Mouse (Mus musculus): ENCODE results near the gene Snf8.

Gene Snf8

DNA sequence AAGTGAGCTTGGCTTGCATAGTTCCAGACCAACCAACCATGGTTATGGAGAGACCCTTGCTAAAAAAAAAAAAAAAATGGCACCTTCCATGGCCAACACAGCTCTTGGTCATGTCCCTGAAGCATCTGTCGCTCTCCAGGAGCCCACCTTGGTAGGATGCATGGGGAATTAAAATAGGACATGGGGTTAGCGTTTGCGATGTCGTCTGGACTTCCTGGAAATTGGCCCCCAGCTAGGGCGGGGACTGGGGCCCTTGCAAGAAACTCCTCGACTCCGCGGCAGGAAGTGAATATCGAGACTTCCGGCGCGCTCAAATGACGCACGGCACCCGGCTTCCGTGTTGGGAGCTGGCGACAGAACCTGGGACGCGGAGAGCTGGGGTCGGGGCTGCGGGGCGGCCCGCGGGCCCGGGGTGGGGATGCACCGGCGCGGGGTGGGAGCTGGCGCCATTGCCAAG is at the start of gene Snf8:
Gene Snf8, plus strand, starts transcription at position 290 of the 457 bp plus-strand sequence.
- peak; percentile 97 for DNase-seq (ENCODE audit: low spot score)

DNA sequence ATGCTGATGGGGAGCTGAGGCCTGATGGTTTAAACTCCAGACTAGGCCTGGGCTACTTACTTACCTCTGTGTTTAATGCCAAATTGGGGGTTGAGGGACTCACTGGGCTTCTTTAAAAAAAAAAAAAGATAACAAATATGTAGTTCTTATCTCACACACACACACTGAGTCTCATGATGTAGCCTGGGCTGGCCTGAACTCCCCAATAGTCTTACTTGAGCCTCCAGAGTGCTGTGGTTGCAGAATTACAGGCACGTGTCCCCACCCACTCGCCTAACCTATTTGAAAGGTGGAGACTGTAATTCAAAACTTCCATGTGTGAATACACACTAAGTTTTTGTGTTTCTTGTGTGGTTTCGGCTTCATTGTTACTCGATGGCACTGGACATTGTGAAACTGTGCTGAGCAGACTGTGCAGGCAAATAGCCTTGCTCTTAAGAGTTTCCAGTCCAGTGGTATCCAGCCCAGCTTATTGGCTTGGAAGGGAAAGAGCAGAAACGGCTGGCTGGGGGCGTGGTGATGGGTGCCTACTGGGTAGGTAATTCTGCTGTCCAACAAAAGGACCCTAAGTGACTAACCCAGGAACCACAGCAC is 46.7 kb upstream of the Snf8 start:
- DNase-seq (ENCODE audit: low spot score), result no peak

DNA sequence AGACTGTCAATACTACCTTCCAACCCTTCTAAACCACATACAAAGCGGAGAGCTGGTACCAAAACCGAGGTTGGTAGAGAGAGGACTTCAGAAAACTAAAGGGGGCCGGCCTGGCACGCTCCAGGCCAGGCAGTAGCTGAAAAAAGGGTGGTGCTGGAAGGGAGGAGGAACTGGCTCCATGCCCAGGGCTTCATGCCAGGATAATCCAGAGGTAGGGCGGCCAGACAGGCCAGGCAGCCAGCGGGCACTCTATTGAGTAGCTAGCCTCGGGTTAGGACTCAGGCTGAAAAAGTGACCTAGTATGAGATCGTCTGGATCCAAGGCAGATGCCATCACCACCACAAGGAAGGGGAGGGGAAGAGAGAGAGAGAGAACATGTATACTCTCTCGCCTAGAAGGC is 46.2 kb upstream of the Snf8 start:
- no peak for DNase-seq (ENCODE audit: low spot score)

DNA sequence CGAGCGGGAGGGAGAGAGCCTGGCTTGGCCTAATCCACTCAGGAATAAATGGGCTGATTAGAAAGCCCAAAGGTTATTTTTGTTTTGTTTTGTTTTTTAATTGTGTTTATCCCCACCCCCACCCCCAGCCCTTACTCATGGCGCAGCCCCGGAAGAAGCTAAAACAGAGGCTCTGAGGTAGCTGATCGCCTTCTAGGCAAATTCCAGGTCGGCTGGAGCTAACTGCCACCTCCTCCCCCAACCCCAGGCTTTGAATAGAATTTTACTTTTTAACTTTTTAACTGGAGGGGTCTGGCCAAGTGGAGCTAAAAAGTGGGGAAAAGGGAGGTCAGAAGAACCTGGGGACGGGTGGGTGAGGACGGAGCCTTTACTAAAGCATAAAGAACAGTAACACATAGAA is 44.8 kb upstream of the Snf8 start:
- no peak for DNase-seq (ENCODE audit: low spot score)

DNA sequence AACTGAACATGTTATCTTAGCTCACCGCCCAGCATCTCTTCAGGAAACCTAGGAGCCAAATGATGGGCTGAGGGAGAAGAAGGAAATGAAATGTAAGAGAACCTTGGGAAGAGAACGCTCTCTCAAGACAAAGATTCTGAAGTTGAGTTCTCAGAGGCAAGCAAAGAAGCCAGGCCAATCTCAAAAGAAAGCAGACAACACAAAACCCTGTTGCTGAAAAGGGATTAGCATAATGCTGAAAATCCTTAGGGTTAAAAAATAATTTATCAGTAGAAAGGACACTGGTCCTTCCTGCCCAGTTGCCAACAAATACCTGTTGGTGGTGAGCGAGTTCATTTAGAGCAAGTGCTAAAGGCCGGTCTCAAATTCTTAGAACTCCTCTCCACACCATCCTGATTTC is 44.3 kb upstream of the Snf8 start:
- no peak for DNase-seq (ENCODE audit: low spot score)

DNA sequence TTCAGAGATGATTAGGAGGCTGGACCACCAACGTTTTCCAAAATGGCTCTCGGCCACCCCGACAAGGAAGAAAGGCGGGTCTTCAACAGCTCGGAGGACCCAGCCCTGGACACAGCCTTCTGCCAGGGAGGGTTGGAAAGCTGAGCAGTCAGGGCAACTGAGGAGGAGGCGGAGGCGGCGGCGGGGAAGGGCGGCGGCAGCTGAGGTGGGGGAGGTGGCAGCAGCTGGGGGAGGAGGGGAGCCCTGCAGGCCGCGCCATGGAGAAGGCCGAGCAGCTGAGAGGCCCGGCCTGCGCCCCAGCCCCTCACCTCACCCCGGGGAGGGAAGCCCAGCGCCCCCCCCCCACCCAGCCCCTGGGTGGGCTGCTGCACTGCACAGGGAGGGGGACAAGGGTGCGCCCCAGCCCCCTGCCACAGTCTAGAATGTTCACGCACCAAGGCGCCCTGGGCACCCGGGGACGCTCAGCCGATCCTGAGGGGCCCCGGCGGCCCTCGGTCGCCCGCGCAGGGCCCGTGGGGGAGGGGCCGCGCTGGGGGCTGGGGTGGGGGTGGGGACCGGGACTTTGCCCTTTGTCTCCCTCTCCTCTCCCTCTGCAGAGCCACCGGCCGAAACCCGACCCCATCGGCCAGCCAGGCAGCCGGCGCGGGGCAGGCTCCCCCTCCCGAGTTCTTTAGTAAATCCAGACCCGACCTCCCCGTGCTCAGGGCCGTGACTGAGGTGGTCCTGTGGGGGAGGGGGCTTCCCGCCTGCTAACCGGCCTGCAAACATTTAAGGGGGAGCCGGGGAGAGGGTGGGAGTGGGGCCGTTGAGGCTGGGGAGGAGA is 43.6 kb upstream of the Snf8 start:
- peak; percentile 91 for DNase-seq (ENCODE audit: low spot score)

DNA sequence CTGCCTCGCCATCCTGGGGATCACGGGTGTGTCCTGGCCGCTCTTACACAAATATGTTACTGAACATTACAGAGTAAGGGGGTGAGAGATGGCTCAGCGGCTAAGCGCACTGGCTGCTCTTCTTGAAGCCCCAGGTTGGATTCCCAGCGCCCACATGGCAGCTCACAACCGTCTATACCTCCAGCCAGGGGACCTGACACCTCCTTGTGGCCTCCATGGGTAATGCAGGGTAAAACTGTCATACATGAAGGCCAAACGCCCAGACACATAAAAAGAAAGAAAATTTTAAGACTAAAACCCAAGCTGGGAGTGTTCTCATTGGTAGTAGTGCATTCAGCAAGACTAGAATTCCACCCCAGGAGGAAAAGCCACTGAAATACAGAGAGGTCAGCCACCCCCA is 40.5 kb upstream of the Snf8 start:
- no peak for DNase-seq (ENCODE audit: low spot score)

DNA sequence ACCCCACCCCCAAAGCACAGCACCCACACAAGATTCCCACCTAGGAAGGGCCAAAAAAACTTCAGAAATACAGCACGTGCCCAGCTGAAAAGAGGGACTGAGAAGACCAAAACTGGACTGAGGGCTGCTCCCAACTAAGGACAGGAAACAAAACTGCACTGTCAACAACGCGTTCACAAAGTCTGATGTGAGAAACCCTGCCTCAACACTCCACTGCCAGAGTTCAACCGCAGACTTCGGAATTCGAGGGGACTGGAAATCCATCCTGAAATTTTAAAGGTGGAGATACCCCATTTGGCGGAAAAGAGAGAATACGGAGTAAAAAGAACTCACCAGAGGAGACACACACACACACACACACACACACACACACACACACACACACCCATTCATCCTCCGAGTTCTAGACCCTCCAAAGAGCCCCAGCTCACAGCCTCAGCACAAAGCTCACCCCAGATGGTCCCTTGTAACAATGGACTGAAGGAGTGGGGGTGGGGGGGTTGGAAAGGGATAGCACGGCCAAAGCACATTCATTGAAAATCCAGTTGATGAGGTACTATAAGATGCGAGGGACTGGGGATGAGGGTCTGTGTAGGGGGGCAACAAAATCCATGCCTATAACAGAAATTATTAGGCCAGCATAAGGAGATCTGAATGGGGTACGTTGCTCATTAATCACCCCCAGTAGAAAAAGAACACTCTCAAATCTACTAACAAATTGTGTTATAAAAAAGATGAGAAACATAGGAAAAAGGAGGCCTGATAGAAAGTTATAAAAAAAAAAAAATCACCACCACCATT is 31.4 kb upstream of the Snf8 start:
- peak; percentile 49 for DNase-seq (ENCODE audit: low spot score)

DNA sequence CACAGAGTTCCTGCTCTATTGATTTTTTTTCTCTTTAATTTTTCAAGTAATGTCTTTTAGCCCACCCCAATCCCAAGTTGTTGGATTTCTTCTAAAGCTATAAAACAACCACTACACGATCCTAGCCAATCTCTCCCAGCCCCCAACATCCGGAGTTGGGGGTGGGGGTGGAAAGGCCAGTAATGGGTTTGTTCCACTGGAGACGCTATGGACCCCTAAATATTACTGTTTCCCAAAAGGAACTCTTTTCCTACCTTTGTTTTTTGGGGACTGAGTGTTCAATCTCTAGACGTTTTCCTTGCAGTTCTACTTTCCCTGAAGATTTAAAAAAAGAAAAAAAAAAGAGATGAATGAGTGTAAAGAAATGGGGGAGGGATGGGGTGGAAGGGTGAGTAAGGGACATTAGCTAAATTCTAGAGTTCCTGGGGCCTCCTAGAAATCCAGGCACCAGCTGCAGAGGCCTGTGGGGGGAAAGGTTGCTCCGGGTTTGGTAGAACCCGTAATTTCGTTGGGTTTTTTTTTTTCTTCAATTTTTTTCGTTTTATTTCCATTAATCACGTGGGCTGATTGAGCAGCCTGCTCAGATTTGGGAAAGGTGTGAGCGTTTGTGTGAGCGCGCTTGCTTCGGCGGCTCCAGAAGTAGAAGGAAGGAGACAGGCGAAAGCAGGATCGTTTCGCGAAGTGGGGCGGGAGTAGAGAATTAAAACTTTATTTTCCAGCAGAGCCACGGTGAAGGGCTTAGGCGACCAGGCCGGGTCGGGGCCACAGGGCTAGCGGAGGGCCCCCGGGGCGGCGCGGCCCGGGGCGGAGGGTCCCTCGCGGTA is 30.5 kb upstream of the Snf8 start:
- no peak for DNase-seq (ENCODE audit: low spot score)

DNA sequence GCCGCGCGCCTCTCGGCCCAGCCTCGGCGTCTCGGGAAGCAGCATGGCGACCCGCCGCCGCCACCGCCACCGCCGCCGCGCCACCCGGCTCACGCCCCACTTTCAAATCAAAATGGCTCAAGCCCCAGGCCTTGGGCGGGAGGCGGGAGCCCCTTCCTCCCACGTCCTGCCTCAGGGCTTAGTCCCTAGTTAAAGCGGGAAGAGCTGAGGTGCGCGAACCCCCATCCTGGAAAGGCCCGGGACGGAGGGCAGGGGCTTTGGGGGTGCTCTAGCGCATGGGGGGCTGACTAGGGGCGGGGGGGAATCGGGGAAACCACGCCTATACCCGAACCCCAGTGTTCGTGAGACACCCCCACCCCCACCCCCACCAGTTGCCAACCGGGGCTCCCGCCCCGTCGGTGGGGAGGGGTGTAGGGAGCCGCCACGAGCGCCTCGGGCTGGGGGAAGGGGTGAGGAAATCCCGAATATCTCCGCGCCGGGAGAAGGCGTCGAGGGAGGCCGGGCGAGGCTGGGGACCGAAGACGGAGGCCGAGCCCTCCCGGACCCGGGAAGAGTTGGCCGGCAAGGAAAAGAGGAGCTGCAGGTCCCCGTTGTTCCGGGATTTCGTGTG is 29.8 kb upstream of the Snf8 start:
- DNase-seq (ENCODE audit: low spot score), result peak; percentile 49

DNA sequence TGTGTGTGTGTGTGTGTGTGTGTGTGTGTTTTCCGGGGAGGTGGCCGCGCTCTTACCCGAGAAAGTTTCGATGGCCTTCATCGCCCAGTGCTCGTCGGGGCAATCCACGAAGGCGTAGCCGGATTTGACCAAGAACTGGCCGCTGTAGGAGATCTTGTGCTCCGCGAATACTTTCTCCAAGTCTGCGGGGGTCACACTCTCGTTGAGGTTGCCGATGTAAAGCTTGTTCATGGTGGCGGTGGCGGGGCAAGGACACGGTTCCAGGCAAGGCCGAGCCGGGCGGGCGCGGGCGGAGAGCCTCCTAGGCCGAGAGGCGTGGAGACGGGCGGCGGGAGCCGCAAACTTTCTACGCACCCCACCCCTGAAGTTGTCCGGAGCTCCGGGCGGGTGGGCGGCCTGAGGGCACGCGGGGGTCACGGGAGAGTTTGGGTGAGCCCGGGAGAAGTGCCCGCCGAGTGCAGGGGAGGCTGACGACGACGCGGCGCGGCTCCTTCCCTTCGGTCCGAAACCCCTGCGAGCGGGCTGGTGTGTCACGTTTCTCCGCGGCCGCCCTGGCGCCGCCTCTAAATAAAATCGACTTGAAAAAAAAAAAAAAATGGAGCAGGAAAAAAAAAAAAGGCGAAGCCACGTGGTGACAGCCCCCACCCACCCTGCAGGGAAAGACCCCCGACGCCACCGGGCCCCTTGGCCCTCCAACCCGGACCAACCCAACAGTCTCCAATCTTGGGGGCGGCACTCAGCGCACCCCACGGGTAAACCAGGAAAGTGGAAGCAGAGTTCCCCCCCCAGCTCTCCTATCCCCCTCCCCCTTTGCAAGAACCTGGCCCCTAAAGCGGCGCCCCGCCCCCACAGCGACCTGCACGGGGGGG is 29.0 kb upstream of the Snf8 start, which contains the start of gene Igf2bp1:
Gene Igf2bp1, minus strand, starts transcription at position 538 of the 869 bp plus-strand sequence.
- DNase-seq (ENCODE audit: low spot score), result peak; percentile 88

DNA sequence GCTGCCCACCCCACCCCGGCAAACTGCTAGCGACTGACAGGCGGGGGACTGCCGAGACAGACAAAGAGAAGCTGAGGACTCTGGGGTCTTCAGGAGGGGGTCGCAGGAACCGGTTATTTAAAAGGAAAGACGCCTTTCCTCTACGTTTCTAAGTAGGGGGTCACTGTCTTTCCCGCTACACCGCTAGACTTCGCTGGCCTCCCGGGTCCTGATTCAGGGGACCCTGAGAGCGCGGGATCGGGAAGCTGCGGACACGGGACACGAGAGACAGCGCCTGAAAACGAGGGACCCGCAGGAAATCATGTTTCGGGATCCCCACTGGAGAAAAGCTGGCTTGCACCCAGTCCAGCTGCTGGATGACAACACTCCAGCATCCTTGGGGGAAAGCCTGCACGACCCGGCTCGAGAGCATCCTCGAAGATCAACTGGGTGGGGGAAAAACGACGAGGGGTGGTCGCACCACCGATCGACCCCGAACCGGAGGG is 28.3 kb upstream of the Snf8 start:
- no peak for DNase-seq (ENCODE audit: low spot score)

DNA sequence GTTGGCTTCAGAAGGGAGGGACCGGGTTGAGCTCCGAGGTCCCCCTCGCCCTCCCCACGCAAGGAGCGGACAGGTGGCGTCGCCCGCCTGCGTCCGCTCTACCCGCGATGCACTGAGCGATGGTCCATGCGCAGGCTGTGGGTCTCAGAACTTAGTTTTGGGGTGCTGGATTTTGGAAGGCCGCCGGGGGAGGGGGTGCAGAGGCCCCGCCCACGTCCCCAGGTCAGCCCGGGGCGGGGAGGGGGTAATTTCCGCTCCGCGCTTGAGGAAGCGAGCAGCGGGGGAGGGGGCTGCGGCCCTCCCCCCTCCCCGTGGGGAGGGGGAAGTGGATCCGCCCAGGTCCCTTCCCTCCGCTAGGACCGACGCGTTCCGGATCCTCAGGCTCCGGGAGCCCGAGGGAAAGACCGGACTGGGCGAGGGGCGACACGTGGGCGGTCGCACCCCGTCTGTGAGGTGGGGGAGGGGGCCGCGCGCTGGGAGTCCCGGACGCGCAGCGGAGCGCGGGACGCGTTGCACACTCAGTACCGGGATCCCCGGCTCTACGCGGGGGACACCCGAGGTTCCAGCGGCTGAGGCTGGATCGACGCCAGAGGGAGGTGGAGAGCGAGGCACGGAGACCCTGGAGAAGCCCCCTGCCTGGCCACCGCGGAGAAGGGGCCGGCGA is 27.7 kb upstream of the Snf8 start:
- peak; percentile 87 for DNase-seq (ENCODE audit: low spot score)

DNA sequence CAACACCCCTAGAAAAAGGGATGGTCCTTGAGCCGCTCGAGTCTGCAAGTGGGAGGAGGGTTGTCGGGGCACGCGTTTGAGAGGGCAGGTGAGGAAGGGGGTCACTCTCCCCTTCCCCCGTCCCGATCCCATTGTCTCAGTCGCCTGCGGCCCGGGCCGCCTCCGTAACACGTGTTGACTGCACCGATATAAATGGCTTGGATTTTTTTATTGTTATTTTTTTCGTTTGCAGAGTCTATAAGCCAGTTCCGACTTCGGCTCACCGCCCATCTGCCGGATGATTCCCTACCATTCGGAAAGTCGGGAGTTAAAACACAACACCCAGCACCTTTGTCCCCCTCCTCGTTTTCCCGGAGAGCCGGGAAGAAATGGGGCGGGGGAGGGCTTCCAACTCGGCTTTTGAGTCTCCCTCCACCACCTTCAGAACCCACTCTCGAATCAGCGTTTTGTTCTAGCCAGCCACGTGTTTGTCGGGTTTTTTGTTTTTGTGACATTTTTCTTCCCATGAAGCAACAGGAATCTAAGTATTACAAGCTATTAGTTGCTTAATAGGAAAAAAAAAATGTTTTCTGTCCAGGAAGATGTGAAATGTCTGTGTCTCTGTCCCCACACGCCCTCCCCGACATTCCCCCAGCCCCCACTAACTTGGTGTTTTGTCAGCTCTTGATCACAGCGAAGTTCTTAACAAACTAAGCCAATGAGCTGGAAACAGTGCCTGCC is 27.0 kb upstream of the Snf8 start:
- DNase-seq (ENCODE audit: low spot score), result peak; percentile 60

DNA sequence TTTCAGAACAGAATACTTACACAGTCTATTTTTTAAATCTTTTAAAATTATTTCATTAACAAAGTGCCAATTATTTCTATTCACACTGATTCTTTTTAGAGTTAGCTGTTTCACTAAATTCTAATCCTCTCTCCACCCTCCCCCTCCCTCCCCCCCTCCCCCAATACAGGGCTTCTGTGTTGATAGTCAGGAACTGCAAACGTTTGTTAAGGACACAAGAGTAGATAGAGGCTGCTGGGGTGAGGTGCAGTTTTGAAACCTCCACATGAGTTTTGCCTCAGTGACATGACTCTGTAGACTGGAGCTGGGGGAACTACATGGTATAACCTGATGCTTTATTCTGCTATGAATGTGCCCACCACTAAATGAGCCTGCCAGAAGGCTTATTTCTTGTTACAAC is 25.9 kb upstream of the Snf8 start:
- peak; percentile 39 for DNase-seq (ENCODE audit: low spot score)

DNA sequence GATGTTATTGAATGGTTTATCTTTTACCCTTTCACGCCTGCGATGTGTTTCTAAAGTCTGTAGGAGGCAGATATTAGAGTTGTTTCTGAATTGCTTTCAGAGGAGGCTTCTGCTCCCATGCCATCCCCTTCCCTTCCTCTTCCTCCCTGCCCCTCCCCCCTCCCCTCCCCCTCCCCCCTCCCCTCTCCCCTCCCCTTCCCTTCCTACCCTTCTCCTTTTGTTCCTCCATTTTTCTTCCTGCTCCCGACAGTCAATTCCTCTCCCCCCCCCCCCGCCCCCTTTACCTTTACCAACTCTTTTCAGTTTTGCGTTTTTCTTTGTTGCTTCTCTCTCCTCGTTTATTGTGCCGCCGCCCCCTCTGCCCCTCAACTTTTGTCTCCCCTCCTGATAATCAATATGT is 22.7 kb upstream of the Snf8 start:
- DNase-seq (ENCODE audit: low spot score), result no peak

DNA sequence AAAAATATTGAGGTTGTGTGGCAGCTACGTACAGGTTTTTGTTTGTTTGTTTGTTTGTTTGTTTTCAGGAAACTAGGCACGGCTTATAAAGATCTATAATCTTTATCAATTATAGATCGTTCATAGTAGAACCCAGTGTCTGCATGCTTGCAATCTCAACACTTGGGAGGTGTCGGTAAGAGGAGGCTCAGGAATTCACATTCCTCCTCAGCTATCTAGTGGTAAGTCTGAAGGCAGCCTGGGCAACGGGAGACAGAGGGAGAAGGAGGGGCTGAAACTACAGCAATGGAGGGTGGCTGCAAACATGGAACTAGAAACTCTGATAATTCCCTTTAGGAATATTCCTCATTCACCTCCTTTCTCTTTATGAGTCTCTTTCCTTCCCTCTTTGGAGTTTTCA is 19.3 kb upstream of the Snf8 start:
- DNase-seq (ENCODE audit: low spot score), result peak; percentile 37

DNA sequence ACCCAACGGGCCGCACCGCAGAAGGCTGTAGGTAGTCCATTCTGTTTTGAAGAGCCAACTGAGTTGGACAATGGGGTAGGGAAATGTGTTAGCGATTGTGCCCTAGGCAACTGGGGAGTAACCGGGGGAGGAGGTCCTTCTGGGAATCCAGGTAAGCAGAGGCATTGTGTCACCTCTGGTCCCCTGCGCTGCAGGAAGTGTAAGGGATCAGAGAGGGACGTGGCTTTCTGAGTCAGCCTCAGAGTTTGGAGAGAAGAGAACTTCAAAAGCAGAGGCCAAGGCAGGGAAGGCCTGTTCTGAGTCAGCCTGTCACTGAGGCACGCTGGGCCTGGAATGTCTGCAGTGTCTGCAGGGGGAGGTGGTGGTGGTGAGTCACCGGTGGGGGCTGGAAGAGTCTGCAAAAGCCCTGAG is 16.7 kb upstream of the Snf8 start:
- peak; percentile 61 for DNase-seq (ENCODE audit: low spot score)

DNA sequence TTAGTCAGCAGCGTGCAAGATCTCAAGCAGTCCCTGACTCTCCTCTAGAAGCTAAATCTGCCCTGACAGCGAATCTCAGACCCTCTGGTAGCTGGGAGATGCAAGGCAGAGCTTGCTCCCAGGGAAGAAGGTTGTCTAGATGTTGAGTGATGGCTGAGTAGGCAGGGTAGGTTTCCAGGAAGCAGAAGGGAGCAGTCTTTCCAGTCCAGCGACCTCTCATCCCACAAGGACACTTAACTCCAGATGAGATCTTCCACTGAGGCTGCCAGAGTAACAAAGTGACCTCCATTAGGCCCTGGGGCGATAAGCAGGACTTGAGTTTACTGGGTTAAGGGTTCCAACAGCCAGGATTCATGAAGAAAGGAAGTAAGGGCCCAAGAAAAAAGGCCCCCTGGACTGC is 14.1 kb upstream of the Snf8 start:
- no peak for DNase-seq (ENCODE audit: low spot score)
